Mouse (Mus musculus) heart, embryonic 10.5 days (tissue): ENCODE measurements around the gene Retreg1. TPM values are rescaled to one million over a fixed set of nuclear protein-coding genes. Genes with fewer than 3 reads are reported as not detected.

Experiments
- DNase-seq: peaks from one replicate; pipeline ENCODE4 v3.0.0-alpha.2; 2017; ENCODE audit warnings: low spot score
- H3K27ac ChIP-seq: fragments of 300-500 bp; sonication (generic); 2 replicates; pipeline ENCODE4 v1.5.1; 2016; ENCODE audit warnings: mild to moderate bottlenecking
- H3K27me3 ChIP-seq: fragments of 300-500 bp; sonication (generic); 2 replicates; pipeline ENCODE4 v1.6.1; 2016; ENCODE audit warnings: mild to moderate bottlenecking; ENCODE audit not compliant: poor library complexity, insufficient read depth, severe bottlenecking
- H3K36me3 ChIP-seq: fragments of 300-500 bp; sonication (generic); 2 replicates; pipeline ENCODE4 v1.6.1; 2016; ENCODE audit warnings: mild to moderate bottlenecking, moderate library complexity
- H3K4me1 ChIP-seq: fragments of 300-500 bp; sonication (generic); 2 replicates; pipeline ENCODE4 v1.6.1; 2016; ENCODE audit warnings: mild to moderate bottlenecking
- H3K4me3 ChIP-seq: fragments of 300-500 bp; sonication (generic); 2 replicates; pipeline ENCODE4 v1.5.1; 2016; ENCODE audit warnings: mild to moderate bottlenecking, moderate library complexity
- H3K9me3 ChIP-seq: fragments of 300-500 bp; sonication (generic); 2 replicates; pipeline ENCODE4 v1.6.1; 2016; ENCODE audit warnings: mild to moderate bottlenecking, moderate library complexity
- WGBS: fragments of 180-500 bp; shearing (Covaris S2); methylation state at CpG from one replicate; pipeline ENCODE4 v1.1.7; 2016; 5-methylcytosine and 5-hydroxymethylcytosine counted together
- polyA plus RNA-seq: library from polyadenylated mRNA; unstranded; fragments of >200 nt; fragmentation: Nextera tagmentation; extraction: Ambion mirVana; gene quantifications from 2 replicates; pipeline ENCODE4 v1.2.1, GENCODE M21; 2016

The Retreg1 gene
- polyA plus RNA-seq, 1 experiment from 2014 or later, result 20.2 TPM

GRCm38 (mm10) chr15:25872118-25872517 lies 29.1 kb downstream of the Retreg1 start:
- no peak overlapping the region for H3K4me3 ChIP-seq
- H3K36me3 ChIP-seq, result no peaks in the 10 kb centered on the region
- H3K27me3 ChIP-seq, result no peaks in the 10 kb centered on the region
- no peak overlapping the region for H3K27ac ChIP-seq
- H3K4me1 ChIP-seq, result peaks cover 15% of the 10 kb centered on the region
- no peaks in the 10 kb centered on the region for H3K9me3 ChIP-seq
- 93% methylated on average over 9 of the region's 9 CpGs for WGBS
- DNase-seq, result no peak

DNA sequence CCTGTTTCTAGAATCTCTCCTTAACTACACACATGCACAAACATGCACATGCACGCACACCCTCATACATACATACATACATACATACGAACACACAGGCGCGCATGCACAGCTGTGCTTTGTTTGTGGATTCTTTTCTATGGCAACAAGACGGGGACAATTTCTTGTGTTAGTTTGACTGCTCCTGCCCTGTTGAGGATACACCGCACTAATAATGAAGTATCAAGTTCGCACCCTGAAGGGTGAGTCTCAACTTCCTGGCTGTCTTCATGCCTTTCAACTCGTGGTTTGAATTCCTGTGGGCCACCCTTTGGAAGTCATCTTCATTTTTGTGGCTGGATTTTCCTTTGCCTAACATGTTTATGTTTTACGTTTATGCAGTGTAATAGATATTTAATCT lies 29.7 kb downstream of the Retreg1 start:
- peaks cover 15% of the 10 kb centered on the region for H3K4me1 ChIP-seq
- H3K27ac ChIP-seq, result no peak overlapping the region
- no peaks in the 10 kb centered on the region for H3K27me3 ChIP-seq
- no peaks in the 10 kb centered on the region for H3K36me3 ChIP-seq
- no peak overlapping the region for H3K4me3 ChIP-seq
- DNase-seq, result no peak
- WGBS, result 86% methylated on average over 9 of the region's 9 CpGs
- no peaks in the 10 kb centered on the region for H3K9me3 ChIP-seq

DNA sequence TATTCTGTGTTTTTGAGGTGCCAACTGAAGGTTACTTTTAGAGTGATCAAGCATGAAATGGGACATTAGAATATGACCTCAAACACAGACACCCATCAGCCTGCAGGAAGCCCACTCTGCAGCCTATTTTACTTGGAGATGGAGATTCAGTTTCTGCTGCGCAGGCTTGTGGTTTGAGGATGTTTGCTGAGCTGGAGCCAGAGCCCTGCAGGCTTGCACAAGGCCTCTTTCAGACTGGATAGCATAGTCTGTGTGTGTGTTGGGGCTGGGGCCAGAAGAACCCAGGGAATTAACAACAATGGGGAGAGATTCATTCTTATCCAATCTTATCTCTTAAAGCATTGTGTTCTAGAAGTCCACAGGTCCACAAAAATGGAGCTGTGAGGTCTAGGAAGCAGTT lies 30.6 kb downstream of the Retreg1 start:
- Histone ChIP-seq H3K9me3 (no peaks in the 10 kb centered on the region), H3K4me3 (no peak overlapping the region), H3K27ac (no peak overlapping the region), H3K36me3 (no peaks in the 10 kb centered on the region), H3K4me1 (peaks cover 15% of the 10 kb centered on the region), H3K27me3 (no peaks in the 10 kb centered on the region)
- WGBS, result 78% methylated on average over 1 of the region's 1 CpGs
- DNase-seq, result no peak

DNA sequence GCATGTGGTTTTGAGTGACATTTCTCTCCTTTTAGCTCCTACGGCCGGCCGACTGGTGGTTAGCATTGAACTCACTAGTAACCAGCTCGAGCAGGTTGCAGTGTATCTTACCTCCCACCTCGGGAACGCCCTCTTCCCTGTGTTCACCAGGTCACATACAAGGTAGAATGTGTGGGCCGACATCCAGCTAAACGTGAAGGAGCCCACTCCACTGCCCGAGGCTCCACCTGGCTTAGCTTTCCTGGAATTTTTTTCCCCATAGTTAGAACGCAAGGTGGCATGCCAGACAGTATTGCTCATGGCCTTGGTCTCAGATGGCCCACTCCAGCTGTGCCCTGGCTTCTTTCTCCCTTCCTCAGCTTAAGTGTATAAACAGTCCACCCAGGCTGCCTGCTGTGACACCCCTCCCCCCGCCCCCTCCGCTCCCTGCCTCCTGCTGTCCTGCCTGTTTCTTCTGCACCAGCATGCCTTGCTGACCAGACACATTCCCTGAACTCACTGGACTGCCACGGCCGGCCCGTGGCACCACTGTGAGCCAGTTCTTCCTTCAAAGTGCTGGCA lies 33.7 kb downstream of the Retreg1 start:
- no peak overlapping the region for H3K27ac ChIP-seq
- no peak for DNase-seq
- H3K4me3 ChIP-seq, result no peak overlapping the region
- H3K27me3 ChIP-seq, result no peaks in the 10 kb centered on the region
- 44% methylated on average over 15 of the region's 15 CpGs for WGBS
- no peaks in the 10 kb centered on the region for H3K36me3 ChIP-seq
- peaks cover 15% of the 10 kb centered on the region for H3K4me1 ChIP-seq
- H3K9me3 ChIP-seq, result no peaks in the 10 kb centered on the region

- Histone ChIP-seq H3K27ac (no peak overlapping the region), H3K9me3 (no peaks in the 10 kb centered on the region), H3K27me3 (no peaks in the 10 kb centered on the region), H3K4me3 (no peak overlapping the region), H3K36me3 (no peaks in the 10 kb centered on the region), H3K4me1 (peaks cover 15% of the 10 kb centered on the region)
- WGBS, result 64% methylated on average over 7 of the region's 7 CpGs
- no peak for DNase-seq
Measured at GRCm38 (mm10) chr15:25877798-25878197, 34.8 kb downstream of the Retreg1 start.

DNA sequence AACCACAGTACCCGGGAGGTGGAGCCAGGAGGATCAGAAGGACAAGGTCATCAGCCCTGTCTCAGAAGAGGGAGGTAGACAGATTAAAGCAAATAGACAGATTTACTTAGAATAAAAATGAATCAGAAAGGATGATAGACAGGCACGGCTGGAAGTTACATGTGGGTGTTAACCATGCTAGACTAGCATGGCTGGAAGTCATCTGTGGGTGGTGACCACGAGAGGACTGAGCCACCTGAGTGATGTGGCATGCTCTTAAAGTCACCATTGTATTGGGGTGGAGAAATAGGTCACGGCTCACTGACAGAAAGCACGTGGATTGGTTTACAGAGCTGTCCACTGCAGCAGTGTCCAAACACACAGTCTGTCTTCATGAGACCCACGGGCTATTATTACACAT lies 36.2 kb downstream of the Retreg1 start:
- H3K4me3 ChIP-seq, result no peak overlapping the region
- H3K9me3 ChIP-seq, result no peaks in the 10 kb centered on the region
- peaks cover 11% of the 10 kb centered on the region for H3K4me1 ChIP-seq
- no peak for DNase-seq
- no peaks in the 10 kb centered on the region for H3K36me3 ChIP-seq
- no peaks in the 10 kb centered on the region for H3K27me3 ChIP-seq
- 81% methylated on average over 6 of the region's 6 CpGs for WGBS
- no peak overlapping the region for H3K27ac ChIP-seq

DNA sequence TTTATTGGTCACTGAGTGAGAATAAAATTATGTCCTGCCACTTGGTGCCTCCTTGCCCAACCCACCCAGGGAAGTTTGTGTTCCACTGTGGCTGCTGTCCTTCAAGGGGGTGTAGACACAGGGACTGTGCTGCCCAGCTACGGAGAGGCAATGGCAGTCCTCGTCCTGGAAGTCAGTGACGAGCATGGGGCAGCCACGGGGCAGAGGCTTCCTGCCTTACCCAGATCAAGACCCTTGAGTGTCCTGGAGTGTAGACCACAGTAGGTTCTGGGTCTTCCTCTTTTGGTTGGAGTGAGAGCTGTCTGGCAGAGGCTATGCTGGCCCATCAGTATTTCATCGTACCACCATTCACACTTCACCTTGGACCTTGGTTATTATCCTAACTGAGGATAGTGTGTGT lies 37.2 kb downstream of the Retreg1 start:
- Histone ChIP-seq H3K4me1 (peaks cover 11% of the 10 kb centered on the region), H3K9me3 (no peaks in the 10 kb centered on the region), H3K27me3 (no peaks in the 10 kb centered on the region), H3K4me3 (no peak overlapping the region), H3K27ac (no peak overlapping the region), H3K36me3 (no peaks in the 10 kb centered on the region)
- 79% methylated on average over 5 of the region's 5 CpGs for WGBS
- no peak for DNase-seq

GRCm38 (mm10) chr15:25882002-25882401 lies 39.0 kb downstream of the Retreg1 start:
- no peaks in the 10 kb centered on the region for H3K9me3 ChIP-seq
- no peak overlapping the region for H3K27ac ChIP-seq
- no peaks in the 10 kb centered on the region for H3K27me3 ChIP-seq
- no peak for DNase-seq
- WGBS, result 85% methylated on average over 4 of the region's 4 CpGs
- H3K4me1 ChIP-seq, result peaks cover 1% of the 10 kb centered on the region
- H3K36me3 ChIP-seq, result no peaks in the 10 kb centered on the region
- H3K4me3 ChIP-seq, result no peak overlapping the region

GRCm38 (mm10) chr15:25884416-25884958 lies 41.5 kb downstream of the Retreg1 start:
- no peaks in the 10 kb centered on the region for H3K4me1 ChIP-seq
- H3K9me3 ChIP-seq, result no peaks in the 10 kb centered on the region
- no peaks in the 10 kb centered on the region for H3K36me3 ChIP-seq
- H3K27me3 ChIP-seq, result no peaks in the 10 kb centered on the region
- DNase-seq, result no peak
- no peak overlapping the region for H3K4me3 ChIP-seq
- H3K27ac ChIP-seq, result no peak overlapping the region
- WGBS, result 79% methylated on average over 14 of the region's 14 CpGs

DNA sequence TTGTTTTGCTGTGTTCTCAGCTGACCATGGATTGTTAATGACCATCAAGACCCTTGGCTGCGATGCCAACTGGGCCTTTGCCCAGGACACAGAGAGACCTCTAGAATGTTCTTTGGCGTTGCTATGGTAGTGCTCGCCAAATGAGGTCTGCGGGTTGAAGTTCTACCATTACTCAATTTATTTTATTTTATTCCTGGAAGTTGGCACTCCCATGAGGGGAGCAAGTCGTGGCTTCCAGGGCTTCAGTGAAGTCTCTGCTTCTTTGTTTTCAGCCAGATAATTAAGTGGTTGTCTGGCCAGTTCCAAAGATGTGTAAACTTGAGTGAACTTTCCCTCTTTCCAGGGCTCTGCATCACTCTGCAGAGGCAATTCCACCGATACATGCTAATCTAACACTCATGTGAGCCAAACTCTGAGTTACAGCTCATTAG lies 43.6 kb downstream of the Retreg1 start:
- no peaks in the 10 kb centered on the region for H3K9me3 ChIP-seq
- WGBS, result 84% methylated on average over 6 of the region's 6 CpGs
- no peak overlapping the region for H3K27ac ChIP-seq
- H3K4me3 ChIP-seq, result no peak overlapping the region
- no peaks in the 10 kb centered on the region for H3K4me1 ChIP-seq
- DNase-seq, result no peak
- H3K27me3 ChIP-seq, result no peaks in the 10 kb centered on the region
- no peaks in the 10 kb centered on the region for H3K36me3 ChIP-seq

GRCm38 (mm10) chr15:25889927-25890326 lies 46.9 kb downstream of the Retreg1 start:
- no peaks in the 10 kb centered on the region for H3K4me1 ChIP-seq
- no peaks in the 10 kb centered on the region for H3K9me3 ChIP-seq
- WGBS, result 90% methylated on average over 5 of the region's 5 CpGs
- no peak for DNase-seq
- no peaks in the 10 kb centered on the region for H3K27me3 ChIP-seq
- H3K27ac ChIP-seq, result no peak overlapping the region
- H3K36me3 ChIP-seq, result no peaks in the 10 kb centered on the region
- H3K4me3 ChIP-seq, result no peak overlapping the region

- Histone ChIP-seq H3K27me3 (no peaks in the 10 kb centered on the region), H3K27ac (no peak overlapping the region), H3K4me3 (no peak overlapping the region), H3K4me1 (no peaks in the 10 kb centered on the region), H3K9me3 (no peaks in the 10 kb centered on the region), H3K36me3 (no peaks in the 10 kb centered on the region)
- WGBS, result 63% methylated on average over 11 of the region's 11 CpGs
- no peak for DNase-seq
Measured at GRCm38 (mm10) chr15:25891556-25891955, 48.6 kb downstream of the Retreg1 start.

DNA sequence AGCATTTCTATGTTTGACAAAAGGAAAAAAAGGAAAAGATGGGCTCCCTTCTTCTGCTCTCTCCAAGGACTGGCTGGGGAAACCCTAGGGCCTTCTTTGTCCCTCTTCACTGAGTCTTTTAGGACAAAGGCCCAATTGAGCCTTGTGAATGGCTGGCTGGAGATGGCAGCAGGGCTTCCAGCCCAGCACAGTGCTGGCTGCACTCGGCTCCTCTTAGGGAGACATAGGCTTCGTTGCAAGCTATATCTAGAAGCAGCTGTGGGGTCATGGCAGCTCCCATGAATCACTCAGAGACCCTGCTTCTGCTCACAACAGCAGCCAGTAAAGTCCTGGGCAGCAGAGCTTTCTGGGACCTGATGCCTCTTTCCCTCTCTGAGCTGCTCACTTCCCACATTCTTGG lies 50.3 kb downstream of the Retreg1 start:
- no peaks in the 10 kb centered on the region for H3K9me3 ChIP-seq
- H3K4me1 ChIP-seq, result no peaks in the 10 kb centered on the region; the same call in 1 of the 2 replicates
- H3K36me3 ChIP-seq, result no peaks in the 10 kb centered on the region
- WGBS, result 63% methylated on average over 2 of the region's 2 CpGs
- no peaks in the 10 kb centered on the region for H3K27me3 ChIP-seq
- no peak overlapping the region for H3K4me3 ChIP-seq
- no peak overlapping the region for H3K27ac ChIP-seq
- DNase-seq, result no peak

DNA sequence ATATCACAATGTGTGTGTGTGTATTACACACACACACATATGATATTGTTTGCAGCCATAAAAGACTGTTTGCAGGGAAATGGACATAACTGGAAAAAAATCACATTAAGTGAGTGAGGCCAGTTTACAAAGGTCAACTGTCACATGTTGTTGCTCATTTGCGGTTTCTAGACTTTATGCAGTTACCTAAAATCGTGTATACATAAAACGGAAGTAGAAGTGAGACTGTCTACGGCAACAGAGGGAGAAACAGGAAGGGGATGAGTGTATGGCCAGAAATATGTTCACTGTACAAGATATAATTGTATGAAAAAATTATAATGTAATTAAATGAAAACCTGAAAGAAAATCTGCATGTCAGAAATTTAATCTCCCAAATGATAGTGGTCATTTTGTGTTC lies 53.8 kb downstream of the Retreg1 start:
- 89% methylated on average over 4 of the region's 4 CpGs for WGBS

More for the DNA sequence above, 53.8 kb downstream of the Retreg1 start:
- Histone ChIP-seq H3K27me3 (no peaks in the 10 kb centered on the region), H3K4me3 (no peak overlapping the region), H3K27ac (no peak overlapping the region), H3K36me3 (no peaks in the 10 kb centered on the region), H3K9me3 (no peaks in the 10 kb centered on the region), H3K4me1 (peaks cover 3% of the 10 kb centered on the region; the same call in 1 of the 2 replicates)
- DNase-seq, result no peak
